Mouse (Mus musculus): ENCODE results near the gene Cidec.

Gene Cidec

GRCm38 (mm10) chr6:113444207-113444965 is 8.8 kb upstream of the Cidec start:
- DNase-seq (ENCODE audit: low read depth, low spot score): no peak

- DNase-seq (ENCODE audit: low read depth, low spot score): peak; percentile 62
These were observed 7.5 kb upstream of the Cidec start for GRCm38 (mm10) chr6:113443091-113443490.

GRCm38 (mm10) chr6:113442442-113443090 is 7.0 kb upstream of the Cidec start, which contains the start of gene Jagn1:
Jagn1 (plus strand) TSS chr6:113442569.
- DNase-seq (ENCODE audit: low read depth, low spot score): peak; percentile 98

GRCm38 (mm10) chr6:113442087-113442441 is 6.5 kb upstream of the Cidec start:
- no peak for DNase-seq (ENCODE audit: low read depth, low spot score)

DNA sequence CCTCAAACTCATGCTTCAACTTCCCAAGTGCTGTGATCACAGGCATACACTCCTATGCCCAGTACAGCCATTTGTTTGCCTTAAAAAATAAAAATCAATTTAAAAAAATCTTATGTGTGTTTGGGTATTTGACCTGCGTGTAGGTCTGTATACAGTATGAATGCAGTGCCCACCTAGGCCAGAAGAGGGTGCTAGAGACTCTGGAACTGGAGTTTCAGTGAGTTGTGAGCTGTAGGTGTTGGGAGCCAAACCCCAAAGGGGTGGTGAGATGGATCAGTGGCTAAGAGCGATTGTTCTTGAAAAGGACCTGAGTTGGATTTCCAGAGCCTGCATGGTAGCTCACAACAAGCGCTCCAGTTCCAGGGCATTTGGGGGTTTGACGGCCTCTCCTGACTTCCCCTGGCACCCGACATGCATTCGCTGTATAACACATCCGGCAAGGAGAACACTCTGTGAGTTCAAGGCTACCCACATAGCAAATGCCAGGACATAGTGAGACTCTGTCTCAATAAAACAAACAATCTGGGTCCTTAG is 5.7 kb upstream of the Cidec start:
- peak; percentile 97 for DNase-seq (ENCODE audit: low read depth, low spot score)

- no peak for DNase-seq (ENCODE audit: low read depth, low spot score)
These were observed 5.1 kb upstream of the Cidec start for GRCm38 (mm10) chr6:113440686-113441085.

DNA sequence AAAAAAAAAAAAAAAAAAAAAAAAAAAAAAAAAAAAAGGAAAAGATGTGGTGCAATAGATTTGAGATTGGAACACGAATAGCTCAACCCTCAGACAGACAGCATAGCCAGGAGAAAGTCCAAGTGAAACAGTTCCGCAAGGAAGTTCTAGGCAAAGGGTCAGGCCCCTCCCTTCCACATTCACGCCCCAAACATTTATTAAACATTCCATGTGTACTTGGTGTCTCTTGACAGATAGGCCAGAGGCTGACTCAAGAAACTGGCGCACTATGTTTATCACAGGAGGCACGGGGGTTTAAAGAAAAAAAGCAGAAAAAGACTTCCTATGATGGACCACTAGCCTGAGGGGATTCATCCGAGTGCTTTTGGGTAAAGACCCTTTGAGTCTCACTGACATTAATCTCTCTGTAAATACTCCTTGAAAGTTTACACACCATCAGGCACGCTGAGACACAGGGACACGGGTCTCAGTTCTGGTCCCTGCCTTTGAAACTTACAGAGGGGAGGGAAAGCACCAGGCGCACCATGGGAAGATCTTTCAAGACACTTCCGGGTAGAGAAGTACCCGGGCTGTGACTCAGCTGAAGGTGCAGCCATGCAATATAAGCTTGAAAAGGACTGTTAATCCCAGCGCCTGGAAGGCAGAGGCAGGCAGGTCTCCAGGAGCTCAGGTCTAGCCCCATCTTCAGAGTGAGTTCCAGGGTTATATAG is 3.3 kb upstream of the Cidec start:
- peak; percentile 69 for DNase-seq (ENCODE audit: low read depth, low spot score)

DNA sequence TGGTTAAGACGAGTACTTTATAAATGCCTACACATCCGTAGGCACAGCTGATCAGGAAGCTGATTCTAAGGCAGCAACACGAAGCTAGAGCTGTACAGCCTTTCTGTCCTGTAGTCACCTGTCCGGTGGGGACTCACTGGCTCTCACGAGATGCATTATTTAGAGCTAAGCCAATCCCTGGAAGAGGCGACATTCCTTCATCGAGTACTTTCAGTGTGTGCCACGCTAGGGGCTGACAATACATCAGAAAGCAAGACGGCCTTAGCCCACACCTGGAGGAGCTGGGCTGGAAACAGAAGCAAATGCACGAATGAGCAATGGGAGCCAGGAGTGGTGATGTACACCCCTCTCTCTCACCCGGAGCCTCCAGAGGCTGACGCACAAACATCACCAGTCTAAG is 1.6 kb upstream of the Cidec start:
- DNase-seq (ENCODE audit: low read depth, low spot score): no peak

DNA sequence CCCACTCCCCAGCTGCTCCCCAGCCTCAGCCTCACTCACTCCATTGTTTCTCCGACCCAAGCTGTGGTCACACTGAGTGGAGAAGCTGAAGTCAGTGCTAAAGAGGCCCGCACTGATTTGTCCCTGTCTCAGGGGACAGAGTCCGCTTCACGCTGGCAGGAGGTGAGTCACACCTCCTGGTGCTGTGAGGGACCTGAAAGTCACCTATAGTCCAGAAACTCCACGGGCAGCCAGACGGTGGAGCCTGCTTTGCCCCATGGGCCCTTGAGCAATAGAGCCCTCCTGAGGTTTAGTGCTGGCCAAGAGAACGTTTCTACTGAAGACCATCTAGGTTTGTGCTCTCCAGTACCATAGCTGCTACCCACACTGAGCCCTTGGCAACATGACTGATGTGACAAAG is 869 bp downstream of the Cidec start:
- DNase-seq (ENCODE audit: low read depth, low spot score): no peak

GRCm38 (mm10) chr6:113433661-113434060 is 1.9 kb downstream of the Cidec start:
- no peak for DNase-seq (ENCODE audit: low read depth, low spot score)

DNA sequence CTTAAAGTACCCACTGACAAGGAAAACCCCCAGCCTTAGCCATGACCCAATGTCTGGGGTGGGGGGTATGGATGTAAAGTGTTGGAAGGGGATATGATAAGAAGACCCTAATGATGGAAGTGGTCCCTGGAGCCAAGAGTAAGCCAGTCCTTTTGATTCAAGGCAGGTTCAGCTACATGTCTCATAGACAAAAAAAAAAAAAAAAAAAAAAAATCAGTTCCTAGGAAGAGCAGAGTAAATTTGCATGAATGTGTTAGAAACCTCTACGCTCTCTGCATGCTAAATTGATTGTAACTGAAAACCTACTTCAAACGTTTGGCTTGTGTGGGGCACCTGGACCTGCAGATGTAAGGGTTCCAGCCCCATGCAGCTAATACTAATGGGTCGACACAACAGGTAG is 3.8 kb downstream of the Cidec start:
- no peak for DNase-seq (ENCODE audit: low read depth, low spot score)

DNA sequence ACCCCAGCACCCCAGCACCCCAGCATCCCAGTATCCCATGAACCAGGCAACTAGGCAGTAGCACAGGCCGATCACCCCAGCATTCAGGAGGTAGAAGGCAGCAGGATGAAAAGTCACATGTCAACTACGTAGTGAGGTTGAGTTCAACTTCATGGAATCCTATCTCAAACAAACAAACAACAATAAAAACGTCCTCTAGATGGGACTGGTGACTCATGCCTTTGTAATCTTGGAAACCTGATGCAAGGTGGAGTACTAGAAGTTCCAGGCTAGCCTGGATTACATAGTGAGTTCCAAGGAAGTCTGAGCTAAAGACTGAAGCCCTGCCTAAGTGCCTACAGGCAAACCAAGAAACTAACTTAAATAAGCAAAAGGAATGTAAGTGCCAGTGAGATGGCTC is 4.7 kb downstream of the Cidec start:
- DNase-seq (ENCODE audit: low read depth, low spot score): peak; percentile 64

- DNase-seq (ENCODE audit: low read depth, low spot score): no peak
These were observed 5.6 kb downstream of the Cidec start for GRCm38 (mm10) chr6:113429965-113430364.

GRCm38 (mm10) chr6:113428006-113428405 is 7.6 kb downstream of the Cidec start:
- DNase-seq (ENCODE audit: low read depth, low spot score): no peak

DNA sequence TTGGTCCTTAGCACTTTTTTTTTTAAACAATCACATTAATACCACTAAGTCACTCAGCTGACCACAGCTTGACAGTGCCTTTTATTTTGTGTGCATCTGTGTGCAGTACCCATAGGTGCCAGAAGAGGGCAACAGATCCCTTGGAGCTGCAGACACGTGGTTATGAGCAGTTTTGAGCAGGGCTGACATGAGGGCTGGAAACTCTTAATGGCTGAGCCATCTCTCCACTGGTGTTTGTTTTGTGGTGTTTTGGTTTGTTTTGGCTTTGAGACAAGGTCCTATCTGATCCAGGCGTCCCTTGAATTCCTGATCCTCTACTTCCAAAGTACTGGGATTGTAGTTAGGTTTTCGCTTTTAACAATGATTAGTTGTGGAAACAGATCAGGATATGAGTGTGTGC is 8.2 kb downstream of the Cidec start:
- peak; percentile 84 for DNase-seq (ENCODE audit: low read depth, low spot score)

- DNase-seq (ENCODE audit: low read depth, low spot score): no peak
These were observed 8.9 kb downstream of the Cidec start for GRCm38 (mm10) chr6:113426696-113427095.

DNA sequence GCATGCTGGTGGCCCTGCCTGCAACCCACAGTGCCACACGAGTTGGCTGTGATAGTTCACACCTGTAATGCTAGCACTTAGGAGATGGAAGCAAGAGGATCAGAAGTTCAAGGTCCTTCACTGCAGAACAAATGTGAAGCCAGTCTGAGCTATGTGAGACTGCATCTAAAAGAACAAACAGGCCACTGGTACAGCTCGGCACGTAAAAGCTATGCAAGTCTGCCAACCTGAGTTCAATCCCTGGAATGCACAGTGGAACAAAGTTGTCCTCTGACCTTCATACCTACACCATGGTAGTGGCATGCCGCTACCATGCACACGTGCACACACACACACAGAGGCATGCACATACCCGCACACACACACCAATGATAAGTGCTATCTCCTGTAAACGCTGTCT is 11.4 kb downstream of the Cidec start:
- no peak for DNase-seq (ENCODE audit: low read depth, low spot score)

DNA sequence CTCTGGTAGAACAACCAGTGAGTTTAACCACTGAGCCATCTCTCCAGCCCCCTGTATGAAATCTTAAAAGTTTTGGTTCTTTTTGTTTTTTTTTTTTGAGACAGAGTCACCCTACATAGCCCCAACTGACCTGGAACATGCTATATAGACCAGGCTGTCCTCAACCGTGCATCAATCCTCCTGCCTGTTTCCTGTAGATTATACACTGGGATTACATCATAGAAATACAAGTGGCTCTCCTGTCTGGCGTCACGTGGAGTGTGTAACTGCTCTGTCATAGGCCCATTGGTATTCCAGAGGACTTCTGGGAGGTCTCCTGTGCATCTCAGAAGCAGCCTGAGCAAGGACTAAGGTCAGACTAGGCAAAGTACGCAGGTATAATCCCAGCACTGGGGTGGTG is 12.6 kb downstream of the Cidec start:
- no peak for DNase-seq (ENCODE audit: low read depth, low spot score)

GRCm38 (mm10) chr6:113419199-113419587 is 16.4 kb downstream of the Cidec start, which contains the start of gene Rpusd3:
Rpusd3 (minus strand) TSS chr6:113419340.
- peak; percentile 99 for DNase-seq (ENCODE audit: low read depth, low spot score)

DNA sequence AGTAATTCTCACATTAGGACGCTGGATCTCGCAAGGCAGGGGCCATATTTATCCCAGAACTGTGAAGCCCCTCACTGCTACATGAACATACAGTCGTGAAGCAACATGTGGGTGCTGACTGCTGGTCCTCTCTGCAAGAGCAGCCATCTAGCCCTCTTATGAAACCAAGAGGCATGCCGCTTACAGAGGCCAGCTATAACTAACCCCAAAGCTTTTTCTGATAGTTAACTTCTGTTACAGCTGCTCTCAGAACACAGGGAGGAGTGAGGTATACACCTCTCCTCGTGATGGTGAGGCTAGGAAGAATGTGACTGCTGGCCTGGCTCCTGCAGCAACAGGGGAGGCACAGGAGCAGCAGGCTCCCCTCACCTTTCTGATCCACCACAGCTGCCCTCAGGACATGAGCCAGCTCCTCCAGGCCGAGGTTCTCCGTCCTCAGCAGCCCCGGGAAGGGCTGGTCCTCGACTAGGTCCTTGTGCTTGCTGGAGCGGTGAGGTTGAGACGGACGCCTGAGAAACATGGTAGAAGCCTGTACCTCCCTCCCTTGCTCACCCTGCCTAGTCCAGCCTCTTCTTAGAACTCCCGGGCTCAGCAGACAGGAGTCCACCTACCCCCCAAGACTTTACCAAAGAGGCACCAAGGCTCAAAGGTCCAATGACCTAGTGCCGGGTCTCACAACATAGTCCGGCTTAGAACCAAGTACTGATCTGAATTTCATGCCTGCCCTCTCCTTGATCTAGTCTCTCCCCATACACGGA is 16.9 kb downstream of the Cidec start:
- no peak for DNase-seq (ENCODE audit: low read depth, low spot score)

- no peak for DNase-seq (ENCODE audit: low read depth, low spot score)
These were observed 19.1 kb downstream of the Cidec start for GRCm38 (mm10) chr6:113416416-113416815.

- DNase-seq (ENCODE audit: low read depth, low spot score): no peak
These were observed 25.6 kb downstream of the Cidec start for GRCm38 (mm10) chr6:113410001-113410400.

All from 3T3-L1 (cell line).